Mouse (Mus musculus) embryonic facial prominence, embryonic 13.5 days (tissue): ENCODE results near the gene Kremen1. TPM values are rescaled to one million over a fixed set of nuclear protein-coding genes. Genes with fewer than 3 reads are reported as not detected.

Experiments
- ATAC-seq: fragments of 200-750 bp; cut with Nextera tagmentation; 2 replicates; pipeline ENCODE4 v1.8.0; 2017; ENCODE audit warnings: low read depth; ENCODE audit not compliant: insufficient number of reproducible peaks, insufficient read depth, low FRiP score, low TSS enrichment
- H3K27ac ChIP-seq: fragments of 300-500 bp; sonication (generic); 2 replicates; pipeline ENCODE4 v1.5.1; 2015; ENCODE audit warnings: moderate library complexity, mild to moderate bottlenecking, inconsistent platforms
- H3K27me3 ChIP-seq: fragments of 300-500 bp; sonication (generic); 2 replicates; pipeline ENCODE4 v1.6.1; 2015; ENCODE audit warnings: mild to moderate bottlenecking, inconsistent platforms
- H3K36me3 ChIP-seq: fragments of 300-500 bp; sonication (generic); 2 replicates; pipeline ENCODE4 v1.6.1; 2015; ENCODE audit warnings: mild to moderate bottlenecking, inconsistent platforms
- H3K4me1 ChIP-seq: fragments of 300-500 bp; sonication (generic); 2 replicates; pipeline ENCODE4 v1.6.1; 2015; ENCODE audit warnings: inconsistent platforms
- H3K4me2 ChIP-seq: fragments of 300-500 bp; sonication (generic); 2 replicates; pipeline ENCODE4 v1.6.1; 2015; ENCODE audit warnings: moderate library complexity, mild to moderate bottlenecking, inconsistent platforms
- H3K4me3 ChIP-seq: fragments of 300-500 bp; sonication (generic); 2 replicates; pipeline ENCODE4 v1.5.1; 2015; ENCODE audit warnings: mild to moderate bottlenecking, inconsistent platforms
- H3K9ac ChIP-seq: fragments of 300-500 bp; sonication (generic); 2 replicates; pipeline ENCODE4 v1.6.1; 2015; ENCODE audit warnings: mild to moderate bottlenecking, inconsistent platforms
- H3K9me3 ChIP-seq: fragments of 300-500 bp; sonication (generic); 2 replicates; pipeline ENCODE4 v1.6.1; 2016; ENCODE audit warnings: inconsistent platforms
- WGBS: fragments of 180-500 bp; shearing (Covaris S2); methylation state at CpG from one replicate; pipeline ENCODE4 v1.1.7; 2015; ENCODE audit warnings: mixed read lengths; 5-methylcytosine and 5-hydroxymethylcytosine counted together
- polyA plus RNA-seq: library from polyadenylated mRNA; unstranded; fragments of >200 nt; fragmentation: Nextera tagmentation; extraction: Ambion mirVana; gene quantifications from 2 replicates; pipeline ENCODE4 v1.2.1, GENCODE M21; 2015

Kremen1 gene
- polyA plus RNA-seq, 1 experiment from 2014 or later, result 25.1 TPM

DNA sequence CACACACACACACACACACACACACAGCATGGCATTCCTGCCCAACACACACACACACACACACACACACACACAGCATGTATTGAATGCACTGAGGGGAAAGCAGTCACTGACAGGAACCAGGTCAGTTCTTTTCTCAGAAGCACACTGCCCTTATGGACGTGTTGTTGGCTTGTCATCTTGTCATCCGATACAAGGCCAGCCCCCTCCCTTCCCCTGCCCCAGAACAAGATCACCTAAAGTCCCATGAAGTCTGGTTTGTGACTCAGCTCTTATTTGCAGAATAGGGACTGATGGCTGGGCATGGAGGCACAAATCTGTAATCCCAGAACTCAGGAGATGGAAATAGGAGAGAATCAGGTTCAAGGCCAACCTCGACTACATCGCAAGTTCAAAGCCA is 78.5 kb downstream of the Kremen1 start:
- ATAC-seq, result no peak

GRCm38 (mm10) chr11:5181850-5182404 is 79.4 kb downstream of the Kremen1 start:
- H3K9me3 ChIP-seq, result no peaks in the 10 kb centered on the region
- no peak overlapping the region for H3K9ac ChIP-seq
- 16% methylated on average over 13 of the region's 13 CpGs for WGBS
- H3K4me2 ChIP-seq, result no peak overlapping the region
- H3K4me3 ChIP-seq, result no peak overlapping the region
- no peak overlapping the region; the same call in 1 of the 2 replicates for H3K27ac ChIP-seq
- no peaks in the 10 kb centered on the region for H3K27me3 ChIP-seq
- ATAC-seq, result no peak
- peaks cover 40% of the 10 kb centered on the region for H3K4me1 ChIP-seq
- H3K36me3 ChIP-seq, result no peaks in the 10 kb centered on the region

More for the DNA sequence above, 78.5 kb downstream of the Kremen1 start:
- Histone ChIP-seq H3K4me3 (no peak overlapping the region), H3K4me1 (peaks cover 40% of the 10 kb centered on the region), H3K9ac (no peak overlapping the region), H3K9me3 (no peaks in the 10 kb centered on the region), H3K27me3 (no peaks in the 10 kb centered on the region), H3K36me3 (no peaks in the 10 kb centered on the region), H3K4me2 (no peak overlapping the region), H3K27ac (no peak overlapping the region)
- WGBS, result 66% methylated on average over 4 of the region's 4 CpGs

- no peak overlapping the region for H3K4me3 ChIP-seq
- ATAC-seq, result no peak
- H3K27me3 ChIP-seq, result no peaks in the 10 kb centered on the region
- H3K9me3 ChIP-seq, result no peaks in the 10 kb centered on the region
- H3K27ac ChIP-seq, result 0 out of 2 replicates have a peak overlapping the region, but pooled peaks have one; percentile 3
- WGBS, result 25% methylated on average over 8 of the region's 8 CpGs
- peaks cover 24% of the 10 kb centered on the region for H3K4me1 ChIP-seq
- no peak overlapping the region for H3K9ac ChIP-seq
- no peaks in the 10 kb centered on the region for H3K36me3 ChIP-seq
- no peak overlapping the region for H3K4me2 ChIP-seq
These were observed 82.0 kb downstream of the Kremen1 start for GRCm38 (mm10) chr11:5179391-5179790.

- Histone ChIP-seq H3K4me1 (peaks cover 17% of the 10 kb centered on the region), H3K4me3 (no peak overlapping the region), H3K27ac (no peak overlapping the region), H3K9me3 (no peaks in the 10 kb centered on the region), H3K9ac (no peak overlapping the region), H3K27me3 (no peaks in the 10 kb centered on the region), H3K4me2 (no peak overlapping the region), H3K36me3 (no peaks in the 10 kb centered on the region)
- WGBS, result 46% methylated on average over 12 of the region's 12 CpGs
- ATAC-seq, result no peak
These were observed 84.2 kb downstream of the Kremen1 start for GRCm38 (mm10) chr11:5177171-5177570.

- 65% methylated on average over 8 of the region's 8 CpGs for WGBS
- Histone ChIP-seq H3K4me3 (no peak overlapping the region), H3K36me3 (no peaks in the 10 kb centered on the region), H3K9ac (no peak overlapping the region), H3K4me1 (peaks cover 13% of the 10 kb centered on the region), H3K9me3 (no peaks in the 10 kb centered on the region), H3K27ac (peak overlapping the region; percentile 39; the same call in 1 of the 2 replicates), H3K27me3 (no peaks in the 10 kb centered on the region), H3K4me2 (no peak overlapping the region)
- no peak for ATAC-seq
These were observed 84.7 kb downstream of the Kremen1 start for GRCm38 (mm10) chr11:5176685-5177084.

- H3K4me1 ChIP-seq, result peaks cover 16% of the 10 kb centered on the region
- H3K27ac ChIP-seq, result no peak overlapping the region
- H3K4me2 ChIP-seq, result no peak overlapping the region
- no peak overlapping the region for H3K4me3 ChIP-seq
- ATAC-seq, result no peak
- H3K36me3 ChIP-seq, result no peaks in the 10 kb centered on the region
- 86% methylated on average over 2 of the region's 2 CpGs for WGBS
- H3K9me3 ChIP-seq, result no peaks in the 10 kb centered on the region
- no peak overlapping the region for H3K9ac ChIP-seq
- no peaks in the 10 kb centered on the region for H3K27me3 ChIP-seq
These were observed 85.5 kb downstream of the Kremen1 start for GRCm38 (mm10) chr11:5175866-5176265.

- Histone ChIP-seq H3K27me3 (no peaks in the 10 kb centered on the region), H3K9ac (no peak overlapping the region)
- WGBS, result 92% methylated on average over 7 of the region's 7 CpGs
These were observed 86.2 kb downstream of the Kremen1 start for GRCm38 (mm10) chr11:5175141-5175540.

GRCm38 (mm10) chr11:5172861-5173260 is 88.5 kb downstream of the Kremen1 start:
- no peak for ATAC-seq
- H3K4me3 ChIP-seq, result no peak overlapping the region
- 41% methylated on average over 3 of the region's 3 CpGs for WGBS
- no peaks in the 10 kb centered on the region for H3K9me3 ChIP-seq
- H3K27me3 ChIP-seq, result no peaks in the 10 kb centered on the region
- H3K4me2 ChIP-seq, result no peak overlapping the region
- no peaks in the 10 kb centered on the region for H3K36me3 ChIP-seq
- no peak overlapping the region for H3K9ac ChIP-seq
- H3K27ac ChIP-seq, result no peak overlapping the region; the same call in 1 of the 2 replicates
- peaks cover 8% of the 10 kb centered on the region; the same call in 1 of the 2 replicates for H3K4me1 ChIP-seq

More at GRCm38 (mm10) chr11:5175141-5175540, 86.2 kb downstream of the Kremen1 start:
- H3K36me3 ChIP-seq, result no peaks in the 10 kb centered on the region
- no peak for ATAC-seq
- peaks cover 17% of the 10 kb centered on the region for H3K4me1 ChIP-seq
- no peaks in the 10 kb centered on the region for H3K9me3 ChIP-seq
- no peak overlapping the region for H3K4me3 ChIP-seq
- no peak overlapping the region for H3K27ac ChIP-seq
- H3K4me2 ChIP-seq, result no peak overlapping the region

DNA sequence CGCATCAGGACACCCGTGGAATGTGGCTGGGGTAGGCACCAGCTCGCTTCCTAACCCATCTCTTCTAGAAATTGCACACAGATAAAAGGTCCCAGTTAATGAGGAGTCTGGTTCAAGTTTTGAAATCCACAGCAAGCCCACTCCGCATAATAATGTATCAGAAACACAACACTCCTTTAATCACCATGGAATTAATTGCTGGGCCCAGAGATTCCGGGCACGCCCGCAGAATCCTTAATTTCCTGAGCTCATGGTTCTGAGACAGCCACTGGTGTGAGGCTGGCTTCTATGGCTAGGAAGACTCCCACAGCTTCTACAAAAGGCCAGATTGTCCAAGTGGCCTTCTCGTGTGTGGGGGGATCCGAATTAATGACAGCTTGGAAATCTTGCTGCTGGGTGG is 94.0 kb downstream of the Kremen1 start:
- Histone ChIP-seq H3K27ac (no peak overlapping the region), H3K36me3 (no peaks in the 10 kb centered on the region), H3K4me3 (no peak overlapping the region), H3K9ac (no peak overlapping the region), H3K27me3 (no peaks in the 10 kb centered on the region), H3K4me2 (no peak overlapping the region), H3K4me1 (peaks cover 50% of the 10 kb centered on the region), H3K9me3 (no peaks in the 10 kb centered on the region)
- no peak for ATAC-seq
- WGBS, result 73% methylated on average over 9 of the region's 9 CpGs

DNA sequence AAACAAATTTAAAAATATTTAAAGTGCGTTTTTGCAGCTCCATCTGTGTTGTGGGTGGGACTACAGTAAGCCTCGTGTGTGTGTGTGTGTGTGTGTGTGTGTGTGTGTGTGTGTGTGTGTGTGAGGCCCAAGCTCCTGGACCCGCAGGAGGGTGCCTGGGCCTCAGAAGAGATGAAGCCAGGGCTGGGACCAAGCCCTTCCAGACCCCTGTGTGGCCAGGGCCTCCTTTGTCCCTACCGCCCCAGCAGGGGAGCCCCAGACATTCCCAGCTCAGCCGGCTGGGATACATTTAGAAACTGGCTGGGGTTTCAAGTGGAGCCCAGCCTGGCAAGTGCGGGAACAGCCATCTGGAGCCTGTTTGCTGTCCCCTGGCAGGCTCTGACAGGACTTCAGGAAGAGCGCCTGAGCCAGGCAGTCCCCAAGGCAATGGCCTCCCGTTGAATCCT is 95.9 kb downstream of the Kremen1 start:
- peak overlapping the region; percentile 14; the same call in 1 of the 2 replicates for H3K4me2 ChIP-seq

GRCm38 (mm10) chr11:5164310-5164709 is 97.0 kb downstream of the Kremen1 start:
- peak overlapping the region; percentile 90 for H3K27ac ChIP-seq
- no peak for ATAC-seq
- 27% methylated on average over 8 of the region's 8 CpGs for WGBS
- H3K4me2 ChIP-seq, result peak overlapping the region; percentile 2; the same call in 1 of the 2 replicates
- H3K4me1 ChIP-seq, result peaks cover 46% of the 10 kb centered on the region
- peaks cover 5% of the 10 kb centered on the region; the same call in 1 of the 2 replicates for H3K9me3 ChIP-seq
- H3K4me3 ChIP-seq, result no peak overlapping the region
- no peaks in the 10 kb centered on the region for H3K36me3 ChIP-seq
- 0 out of 2 replicates have a peak overlapping the region, but pooled peaks have one; percentile 21 for H3K9ac ChIP-seq
- no peaks in the 10 kb centered on the region for H3K27me3 ChIP-seq

More for the DNA sequence above, 95.9 kb downstream of the Kremen1 start:
- H3K9ac ChIP-seq, result 0 out of 2 replicates have a peak overlapping the region, but pooled peaks have one; percentile 11
- 0 out of 2 replicates have a peak, but pooled peaks have one; percentile 40 for ATAC-seq
- 8% methylated on average over 7 of the region's 8 CpGs for WGBS
- H3K4me3 ChIP-seq, result no peak overlapping the region
- peaks cover 5% of the 10 kb centered on the region; the same call in 1 of the 2 replicates for H3K9me3 ChIP-seq
- H3K27me3 ChIP-seq, result no peaks in the 10 kb centered on the region
- H3K27ac ChIP-seq, result peak overlapping the region; percentile 90
- no peaks in the 10 kb centered on the region for H3K36me3 ChIP-seq
- H3K4me1 ChIP-seq, result peaks cover 46% of the 10 kb centered on the region

GRCm38 (mm10) chr11:5163421-5163820 is 97.9 kb downstream of the Kremen1 start:
- H3K9ac ChIP-seq, result no peak overlapping the region
- no peak overlapping the region for H3K4me3 ChIP-seq
- H3K4me2 ChIP-seq, result no peak overlapping the region
- peak overlapping the region; percentile 90; the same call in 1 of the 2 replicates for H3K27ac ChIP-seq
- no peaks in the 10 kb centered on the region for H3K27me3 ChIP-seq
- H3K4me1 ChIP-seq, result peaks cover 46% of the 10 kb centered on the region
- ATAC-seq, result no peak
- peaks cover 5% of the 10 kb centered on the region; the same call in 1 of the 2 replicates for H3K9me3 ChIP-seq
- 67% methylated on average over 8 of the region's 8 CpGs for WGBS
- no peaks in the 10 kb centered on the region for H3K36me3 ChIP-seq
